Mouse (Mus musculus) spleen, adult 2 months (tissue): Measurements from ENCODE around the gene Sirt2.

Source experiments
- CTCF ChIP-seq: fragments of 200-500 bp; IDR thresholded peaks from 2 replicates; pipeline ENCODE4 v1.5.1; 2011; ENCODE audit warnings: mild to moderate bottlenecking, inconsistent platforms; ENCODE audit not compliant: insufficient read depth, insufficient read length, insufficient replicate concordance; ENCODE audit errors: extremely low read depth
- POLR2A ChIP-seq: fragments of 200-500 bp; IDR thresholded peaks from 2 replicates; pipeline ENCODE4 v1.6.1; 2011; ENCODE audit warnings: low read depth, low read length, inconsistent platforms

DNA sequence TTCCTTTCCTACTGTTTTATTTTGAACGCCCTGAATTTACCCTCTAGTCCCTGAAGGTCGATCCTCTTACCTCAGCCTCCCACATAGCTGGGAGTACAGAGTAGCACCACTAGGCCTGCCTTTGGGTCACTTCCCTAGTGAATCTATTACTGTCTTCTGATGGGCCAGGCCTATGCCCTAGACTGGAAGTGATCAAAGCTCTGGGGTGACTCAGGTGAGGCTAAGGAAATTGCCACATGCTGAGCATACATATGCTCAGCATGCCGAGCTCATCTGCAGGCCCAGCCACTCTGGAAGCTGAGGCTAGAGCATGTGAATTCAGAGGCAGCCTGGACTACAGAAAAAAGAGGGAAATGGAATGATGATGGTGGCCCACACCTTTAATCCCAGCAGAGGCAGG, 6.6 kb downstream of the Sirt2 start:
- TF ChIP-seq POLR2A (no peak), CTCF (no peak)
